Mouse (Mus musculus): ENCODE measurements around the gene Rab8a. TPM values are rescaled to one million over a fixed set of nuclear protein-coding genes. Genes with fewer than 3 reads are reported as not detected.

Gene Rab8a
- polyA plus RNA-seq, 1 experiment from 2014 or later = 57.8 TPM

GRCm38 (mm10) chr8:72190215-72190539 lies 29.2 kb downstream of the Rab8a start:
- H3K4me1 ChIP-seq (ENCODE audit: control insufficient read depth in 2 of 2, insufficient read depth in 2 of 2, low read length in 2 of 2) = no peaks in the 10 kb centered on the region; a peak in 1 of 4 replicates
- no peak overlapping the region for H3K9ac ChIP-seq (ENCODE audit: low read length)
- H3K27me3 ChIP-seq (ENCODE audit: control insufficient read depth, insufficient read depth, low read length) = no peaks in the 10 kb centered on the region
- no peak overlapping the region for H3K4me2 ChIP-seq (ENCODE audit: low read length)
- WGBS = 77% methylated on average over 2 of the region's 2 CpGs
- H3K36me3 ChIP-seq (ENCODE audit: control insufficient read depth, insufficient read depth, low read length) = no peaks in the 10 kb centered on the region
- no peak overlapping the region for H3K4me3 ChIP-seq (ENCODE audit: control insufficient read depth in 1 of 2, insufficient read depth in 1 of 2, low read depth in 1 of 2, low read length in 2 of 2)
- no peak overlapping the region for H3K27ac ChIP-seq (replicated peaks in 1 of 2; ENCODE audit: control insufficient read depth in 1 of 2, insufficient read depth in 1 of 2, low read depth in 2 of 2, low read length in 2 of 2)
- H3K9me3 ChIP-seq (ENCODE audit: control insufficient read depth, low read length) = no peaks in the 10 kb centered on the region
- ATAC-seq (ENCODE audit: insufficient number of reproducible peaks, insufficient read depth, low FRiP score, low read depth) = no peak

- no peaks in the 10 kb centered on the region for H3K9me3 ChIP-seq (ENCODE audit: control insufficient read depth, low read length)
Observed at GRCm38 (mm10) chr8:72192065-72192464, 31.1 kb downstream of the Rab8a start.

GRCm38 (mm10) chr8:72197997-72198396 lies 37.0 kb downstream of the Rab8a start:
- ATAC-seq (ENCODE audit: insufficient number of reproducible peaks, insufficient read depth, low FRiP score, low read depth) = no peak; the same call in 1 of the 2 replicates
- Histone ChIP-seq H3K9me3 (ENCODE audit: control insufficient read depth, low read length) (peaks cover 17% of the 10 kb centered on the region), H3K4me3 (ENCODE audit: control insufficient read depth in 1 of 2, insufficient read depth in 1 of 2, low read depth in 1 of 2, low read length in 2 of 2) (no peak overlapping the region), H3K27me3 (ENCODE audit: control insufficient read depth, insufficient read depth, low read length) (no peaks in the 10 kb centered on the region), H3K9ac (ENCODE audit: low read length) (no peak overlapping the region), H3K36me3 (ENCODE audit: control insufficient read depth, insufficient read depth, low read length) (no peaks in the 10 kb centered on the region), H3K27ac (replicated peaks in 1 of 2; ENCODE audit: control insufficient read depth in 1 of 2, insufficient read depth in 1 of 2, low read depth in 2 of 2, low read length in 2 of 2) (no peak overlapping the region), H3K4me2 (ENCODE audit: low read length) (no peak overlapping the region), H3K4me1 (ENCODE audit: control insufficient read depth in 2 of 2, insufficient read depth in 2 of 2, low read length in 2 of 2) (no peaks in the 10 kb centered on the region)
- 52% methylated on average over 8 of the region's 8 CpGs for WGBS

More at GRCm38 (mm10) chr8:72192065-72192464, 31.1 kb downstream of the Rab8a start:
- no peaks in the 10 kb centered on the region for H3K36me3 ChIP-seq (ENCODE audit: control insufficient read depth, insufficient read depth, low read length)
- H3K4me3 ChIP-seq (ENCODE audit: control insufficient read depth in 1 of 2, insufficient read depth in 1 of 2, low read depth in 1 of 2, low read length in 2 of 2) = no peak overlapping the region
- H3K27me3 ChIP-seq (ENCODE audit: control insufficient read depth, insufficient read depth, low read length) = no peaks in the 10 kb centered on the region
- no peak overlapping the region for H3K4me2 ChIP-seq (ENCODE audit: low read length)
- H3K9ac ChIP-seq (ENCODE audit: low read length) = no peak overlapping the region
- no peak for ATAC-seq (ENCODE audit: insufficient number of reproducible peaks, insufficient read depth, low FRiP score, low read depth)
- no peaks in the 10 kb centered on the region; a peak in 1 of 4 replicates for H3K4me1 ChIP-seq (ENCODE audit: control insufficient read depth in 2 of 2, insufficient read depth in 2 of 2, low read length in 2 of 2)
- H3K27ac ChIP-seq (replicated peaks in 1 of 2; ENCODE audit: control insufficient read depth in 1 of 2, insufficient read depth in 1 of 2, low read depth in 2 of 2, low read length in 2 of 2) = no peak overlapping the region

- no peaks in the 10 kb centered on the region for H3K36me3 ChIP-seq (ENCODE audit: control insufficient read depth, insufficient read depth, low read length)
- H3K4me2 ChIP-seq (ENCODE audit: low read length) = no peak overlapping the region
- no peak for ATAC-seq (ENCODE audit: insufficient number of reproducible peaks, insufficient read depth, low FRiP score, low read depth)
- no peaks in the 10 kb centered on the region for H3K4me1 ChIP-seq (ENCODE audit: control insufficient read depth in 2 of 2, insufficient read depth in 2 of 2, low read length in 2 of 2)
- H3K27me3 ChIP-seq (ENCODE audit: control insufficient read depth, insufficient read depth, low read length) = no peaks in the 10 kb centered on the region
- no peak overlapping the region for H3K4me3 ChIP-seq (ENCODE audit: control insufficient read depth in 1 of 2, insufficient read depth in 1 of 2, low read depth in 1 of 2, low read length in 2 of 2)
- H3K9me3 ChIP-seq (ENCODE audit: control insufficient read depth, low read length) = peaks cover 8% of the 10 kb centered on the region; the same call in 1 of the 2 replicates
- no peak overlapping the region for H3K9ac ChIP-seq (ENCODE audit: low read length)
- WGBS = 59% methylated on average over 1 of the region's 1 CpGs
- no peak overlapping the region for H3K27ac ChIP-seq (replicated peaks in 1 of 2; ENCODE audit: control insufficient read depth in 1 of 2, insufficient read depth in 1 of 2, low read depth in 2 of 2, low read length in 2 of 2)
Observed at GRCm38 (mm10) chr8:72208582-72208981, 47.6 kb downstream of the Rab8a start.

- H3K4me1 ChIP-seq (ENCODE audit: control insufficient read depth in 2 of 2, insufficient read depth in 2 of 2, low read length in 2 of 2) = no peaks in the 10 kb centered on the region
Observed at GRCm38 (mm10) chr8:72210222-72210621, 49.2 kb downstream of the Rab8a start.

GRCm38 (mm10) chr8:72210710-72211109 lies 49.7 kb downstream of the Rab8a start:
- Histone ChIP-seq H3K9ac (ENCODE audit: low read length) (no peak overlapping the region), H3K27ac (replicated peaks in 1 of 2; ENCODE audit: control insufficient read depth in 1 of 2, insufficient read depth in 1 of 2, low read depth in 2 of 2, low read length in 2 of 2) (no peak overlapping the region), H3K4me2 (ENCODE audit: low read length) (no peak overlapping the region), H3K4me3 (ENCODE audit: control insufficient read depth in 1 of 2, insufficient read depth in 1 of 2, low read depth in 1 of 2, low read length in 2 of 2) (no peak overlapping the region), H3K9me3 (ENCODE audit: control insufficient read depth, low read length) (no peaks in the 10 kb centered on the region), H3K36me3 (ENCODE audit: control insufficient read depth, insufficient read depth, low read length) (no peaks in the 10 kb centered on the region), H3K4me1 (ENCODE audit: control insufficient read depth in 2 of 2, insufficient read depth in 2 of 2, low read length in 2 of 2) (no peaks in the 10 kb centered on the region), H3K27me3 (ENCODE audit: control insufficient read depth, insufficient read depth, low read length) (no peaks in the 10 kb centered on the region)
- no peak for ATAC-seq (ENCODE audit: insufficient number of reproducible peaks, insufficient read depth, low FRiP score, low read depth)
- 50% methylated on average over 2 of the region's 2 CpGs for WGBS

More at GRCm38 (mm10) chr8:72210222-72210621, 49.2 kb downstream of the Rab8a start:
- Histone ChIP-seq H3K27me3 (ENCODE audit: control insufficient read depth, insufficient read depth, low read length) (no peaks in the 10 kb centered on the region), H3K27ac (replicated peaks in 1 of 2; ENCODE audit: control insufficient read depth in 1 of 2, insufficient read depth in 1 of 2, low read depth in 2 of 2, low read length in 2 of 2) (no peak overlapping the region), H3K9me3 (ENCODE audit: control insufficient read depth, low read length) (no peaks in the 10 kb centered on the region), H3K4me3 (ENCODE audit: control insufficient read depth in 1 of 2, insufficient read depth in 1 of 2, low read depth in 1 of 2, low read length in 2 of 2) (no peak overlapping the region), H3K4me2 (ENCODE audit: low read length) (no peak overlapping the region), H3K9ac (ENCODE audit: low read length) (no peak overlapping the region), H3K36me3 (ENCODE audit: control insufficient read depth, insufficient read depth, low read length) (no peaks in the 10 kb centered on the region)
- ATAC-seq (ENCODE audit: insufficient number of reproducible peaks, insufficient read depth, low FRiP score, low read depth) = no peak
- WGBS = 63% methylated on average over 4 of the region's 4 CpGs

GRCm38 (mm10) chr8:72211846-72212245 lies 50.8 kb downstream of the Rab8a start:
- H3K27ac ChIP-seq (replicated peaks in 1 of 2; ENCODE audit: control insufficient read depth in 1 of 2, insufficient read depth in 1 of 2, low read depth in 2 of 2, low read length in 2 of 2) = no peak overlapping the region
- no peaks in the 10 kb centered on the region for H3K4me1 ChIP-seq (ENCODE audit: control insufficient read depth in 2 of 2, insufficient read depth in 2 of 2, low read length in 2 of 2)
- WGBS = 79% methylated on average over 1 of the region's 1 CpGs
- H3K27me3 ChIP-seq (ENCODE audit: control insufficient read depth, insufficient read depth, low read length) = no peaks in the 10 kb centered on the region
- H3K9me3 ChIP-seq (ENCODE audit: control insufficient read depth, low read length) = no peaks in the 10 kb centered on the region
- no peak overlapping the region for H3K4me2 ChIP-seq (ENCODE audit: low read length)
- no peaks in the 10 kb centered on the region for H3K36me3 ChIP-seq (ENCODE audit: control insufficient read depth, insufficient read depth, low read length)
- ATAC-seq (ENCODE audit: insufficient number of reproducible peaks, insufficient read depth, low FRiP score, low read depth) = no peak
- H3K4me3 ChIP-seq (ENCODE audit: control insufficient read depth in 1 of 2, insufficient read depth in 1 of 2, low read depth in 1 of 2, low read length in 2 of 2) = no peak overlapping the region
- H3K9ac ChIP-seq (ENCODE audit: low read length) = no peak overlapping the region

GRCm38 (mm10) chr8:72212751-72213150 lies 51.8 kb downstream of the Rab8a start, which contains the start of gene Cib3:
Gene Cib3, minus strand, starts transcription at chr8:72212837.
- WGBS = 59% methylated on average over 4 of the region's 4 CpGs
- no peak for ATAC-seq (ENCODE audit: insufficient number of reproducible peaks, insufficient read depth, low FRiP score, low read depth)

More at GRCm38 (mm10) chr8:72212751-72213150, 51.8 kb downstream of the Rab8a start, which contains the start of gene Cib3:
- H3K27ac ChIP-seq (replicated peaks in 1 of 2; ENCODE audit: control insufficient read depth in 1 of 2, insufficient read depth in 1 of 2, low read depth in 2 of 2, low read length in 2 of 2) = no peak within 1 kb of the TSS
- H3K9ac ChIP-seq (ENCODE audit: low read length) = no peak within 1 kb of the TSS
- no peak within 1 kb of the TSS for H3K4me2 ChIP-seq (ENCODE audit: low read length)
- H3K9me3 ChIP-seq (ENCODE audit: control insufficient read depth, low read length) = no peaks in the 10 kb centered on the region
- peaks cover 4% of the 10 kb centered on the region; the same call in 1 of the 2 replicates for H3K27me3 ChIP-seq (ENCODE audit: control insufficient read depth, insufficient read depth, low read length)
- no peaks in the 10 kb centered on the region for H3K4me1 ChIP-seq (ENCODE audit: control insufficient read depth in 2 of 2, insufficient read depth in 2 of 2, low read length in 2 of 2)
- H3K36me3 ChIP-seq (ENCODE audit: control insufficient read depth, insufficient read depth, low read length) = no peaks in the 10 kb centered on the region
- no peak within 1 kb of the TSS for H3K4me3 ChIP-seq (ENCODE audit: control insufficient read depth in 1 of 2, insufficient read depth in 1 of 2, low read depth in 1 of 2, low read length in 2 of 2)
